Mouse (Mus musculus): ENCODE measurements at regions not wholly inside any gene's neighbourhood (a gene's known extent, or its start where the extent isn't known, plus 50 kb on each side); places are given as distances from the start of the nearest gene placed in this dataset.

DNA sequence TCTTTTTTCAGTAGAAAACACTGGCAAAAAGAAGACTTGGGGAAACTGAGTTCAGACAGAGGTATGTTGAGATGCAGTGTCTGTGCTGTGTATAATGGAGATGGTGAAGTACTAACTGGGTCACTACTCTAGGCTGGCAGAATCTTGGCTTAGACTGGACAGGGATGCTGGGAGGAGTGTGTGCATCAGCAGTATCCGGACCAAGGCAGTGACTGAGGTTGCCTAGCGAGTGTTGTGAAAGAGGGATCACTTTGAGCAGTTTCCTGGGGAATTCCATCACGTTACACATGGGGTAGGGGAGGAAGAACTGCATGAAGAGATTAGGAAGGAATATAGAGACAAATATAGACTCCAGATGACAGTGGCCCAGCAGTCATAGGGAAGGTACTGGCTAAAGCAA, 87.9 kb upstream of the Itprid2 start:
- no peak for DNase-seq (ENCODE audit: low spot score in 2 of 2)

DNA sequence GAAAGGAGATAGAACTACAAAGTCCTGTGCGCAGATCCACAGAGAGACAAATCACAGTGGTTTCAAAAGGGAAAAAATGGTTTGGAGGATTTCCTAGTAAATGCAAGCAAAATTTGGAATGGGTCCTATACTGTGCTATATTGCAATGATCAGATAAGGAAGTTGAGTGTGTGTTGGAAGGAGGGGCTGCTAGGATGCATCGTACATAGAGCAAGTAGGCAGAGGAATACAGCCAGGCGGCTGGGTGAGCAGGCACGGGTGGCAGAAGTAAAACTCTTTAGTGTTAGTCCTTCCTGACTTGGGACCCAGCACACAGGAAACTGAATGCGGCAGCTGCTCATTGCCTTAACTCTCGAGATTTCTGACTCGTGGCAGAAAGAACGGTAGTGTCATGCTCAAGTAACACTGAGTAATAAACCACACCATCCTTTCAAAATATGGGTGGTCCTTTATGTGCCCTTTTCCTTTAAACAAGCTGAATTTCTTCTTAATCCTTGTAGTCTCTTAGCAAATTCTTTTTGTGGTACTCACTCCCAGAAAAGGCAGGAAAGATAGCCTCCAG, 87.0 kb upstream of the Itprid2 start:
- no peak for DNase-seq (ENCODE audit: low spot score in 2 of 2)

DNA sequence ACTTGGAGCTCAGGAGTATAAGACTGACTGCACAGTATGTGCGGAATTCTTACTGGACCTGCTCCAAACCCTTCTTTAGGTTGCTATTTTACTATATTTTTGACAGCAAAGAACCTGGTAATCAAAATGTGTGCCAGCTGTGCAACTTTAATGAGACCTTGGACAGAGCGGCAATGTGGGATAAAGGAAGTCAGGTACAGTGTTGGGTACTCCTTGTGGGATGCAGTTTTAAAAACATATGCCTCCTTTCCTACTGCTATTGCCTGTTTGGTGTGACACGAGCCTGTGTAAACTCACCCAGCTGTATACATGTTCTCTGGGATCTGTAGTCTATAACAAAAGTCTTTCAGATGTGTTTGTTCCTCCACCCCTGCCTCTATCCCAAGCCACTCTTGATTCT, 85.4 kb upstream of the Itprid2 start:
- no peak for DNase-seq (ENCODE audit: low spot score in 2 of 2)

DNA sequence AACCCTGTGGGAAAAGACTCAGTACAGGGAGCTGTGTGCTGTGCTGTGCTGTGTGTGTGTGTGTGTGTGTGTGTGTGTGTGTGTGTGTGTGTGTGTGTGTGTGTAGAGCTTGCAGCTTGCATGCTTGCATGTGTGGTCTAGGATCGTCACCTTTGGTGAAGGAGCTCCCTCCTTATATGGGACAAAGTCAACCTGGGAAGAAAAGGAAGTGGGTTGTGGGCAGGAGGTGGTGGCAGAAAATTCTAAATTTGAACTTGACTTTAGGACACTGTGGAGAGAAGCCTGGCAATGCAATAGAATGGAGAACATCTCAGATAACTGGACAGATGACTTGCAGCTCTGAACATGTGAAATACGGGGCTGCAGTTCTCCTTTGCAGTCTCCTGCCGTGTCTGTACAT, 84.7 kb upstream of the Itprid2 start:
- no peak for DNase-seq (ENCODE audit: low spot score in 2 of 2)

DNA sequence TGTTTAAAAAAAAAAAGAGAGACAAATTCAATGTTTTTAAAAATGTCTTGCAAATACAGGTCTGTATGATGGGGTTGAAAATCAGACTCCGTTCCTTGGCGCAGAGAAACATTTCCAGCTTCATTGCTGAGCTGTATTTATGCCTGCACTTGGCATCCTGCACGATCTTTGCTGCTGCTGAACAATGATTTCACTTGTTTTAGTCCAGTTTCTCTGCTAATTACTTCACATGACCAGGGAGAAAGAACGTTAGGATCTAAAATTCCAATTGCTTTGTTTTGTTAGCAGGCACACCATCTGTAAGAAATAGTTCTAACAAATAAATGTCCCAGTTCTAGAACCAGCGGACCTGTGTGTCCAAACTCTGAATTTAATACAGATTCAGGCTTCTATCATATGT, 82.7 kb upstream of the Itprid2 start:
- DNase-seq (ENCODE audit: low spot score in 2 of 2), result no peak

DNA sequence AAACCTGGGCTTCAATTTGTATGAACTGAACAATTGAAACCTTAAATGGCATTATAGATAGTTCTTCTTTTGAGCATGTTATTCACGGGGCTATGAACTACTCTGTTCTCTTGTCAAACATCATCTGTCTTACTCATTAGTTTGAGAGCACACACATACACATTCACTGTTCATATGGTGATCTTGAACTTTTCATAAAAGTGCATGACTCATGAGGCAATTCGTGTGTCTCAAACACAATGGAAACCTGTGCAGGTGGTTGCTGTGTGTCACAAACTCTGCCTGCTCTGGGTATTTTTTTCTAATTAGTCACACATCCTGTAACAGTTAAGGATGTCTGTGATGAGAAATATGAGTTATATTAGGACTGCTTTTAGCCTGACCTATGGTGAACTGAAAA, 79.8 kb upstream of the Itprid2 start:
- no peak for DNase-seq (ENCODE audit: low spot score in 2 of 2)

DNA sequence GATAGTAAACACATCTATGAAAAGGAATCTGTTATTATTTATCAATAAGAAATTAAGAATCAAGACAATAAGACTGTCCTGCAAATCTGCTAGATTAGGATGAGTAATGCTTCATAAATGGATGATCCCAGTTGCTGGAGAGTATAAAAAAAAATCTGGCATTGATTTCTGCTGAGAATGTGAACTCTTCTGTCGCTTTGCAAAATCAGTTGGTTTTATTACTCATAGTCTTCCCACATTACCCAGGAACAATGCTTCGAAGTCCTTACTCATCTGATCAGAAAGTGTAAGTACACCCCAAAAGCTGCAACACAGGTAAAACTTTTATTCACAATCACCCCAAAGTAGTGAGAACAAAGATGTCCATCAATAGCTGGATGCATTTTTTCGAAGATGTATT, 77.8 kb upstream of the Itprid2 start:
- DNase-seq (ENCODE audit: low spot score in 2 of 2), result no peak

DNA sequence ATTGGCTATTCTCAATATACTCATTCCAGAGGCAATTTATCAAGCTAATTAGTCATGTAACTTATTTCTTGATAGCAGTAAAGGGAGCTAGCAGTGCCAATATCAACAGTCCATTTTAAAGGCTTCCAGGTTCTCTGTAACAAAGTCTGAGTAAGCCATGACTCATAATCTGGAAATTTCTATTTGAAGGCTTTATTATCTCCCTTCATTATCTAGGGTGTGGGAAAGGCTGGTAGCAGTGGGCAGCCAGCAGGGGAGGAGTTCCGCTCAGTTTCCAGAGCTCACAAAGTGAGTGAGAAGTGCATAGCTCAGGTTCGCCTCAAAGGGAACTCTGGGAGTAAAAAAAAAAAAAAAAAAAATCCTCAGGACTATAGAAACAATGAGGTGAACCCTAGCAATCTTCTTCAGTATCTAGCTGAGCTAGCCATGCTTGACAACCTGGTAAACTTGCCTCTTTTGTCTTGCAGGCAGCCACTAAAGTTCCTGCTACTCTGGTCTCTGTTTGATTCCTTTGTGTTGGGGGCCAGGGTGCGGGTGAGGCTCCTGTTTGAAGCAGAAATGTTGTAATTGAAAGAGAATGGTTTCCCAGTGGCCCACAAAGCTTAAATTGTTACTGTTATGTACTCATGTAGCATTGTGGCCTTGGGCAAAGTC, 68.7 kb upstream of the Itprid2 start:
- no peak for DNase-seq (ENCODE audit: low spot score in 2 of 2)

DNA sequence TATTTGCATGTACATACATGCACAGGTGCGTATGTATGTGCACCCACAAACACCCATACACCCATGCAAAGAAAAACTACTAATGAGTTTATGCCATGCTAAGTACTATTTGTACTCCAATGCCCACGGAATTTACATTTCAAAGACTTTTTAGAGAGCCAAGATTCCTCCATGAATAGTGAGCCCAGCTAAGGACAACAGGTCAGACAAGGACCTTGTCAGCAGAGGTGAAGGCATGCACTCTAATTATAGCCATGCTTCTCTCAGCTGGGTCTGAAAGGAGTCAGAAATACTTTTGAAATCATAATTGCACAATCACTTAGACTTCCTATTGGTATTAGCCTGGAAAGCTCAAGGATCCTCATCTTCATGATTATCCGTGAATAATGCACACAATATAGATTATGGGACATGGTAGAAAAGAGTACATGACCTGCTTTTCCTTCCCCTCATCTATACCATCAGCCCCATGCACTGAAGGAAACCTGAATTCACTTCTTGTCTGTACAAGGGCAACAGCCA, 67.7 kb upstream of the Itprid2 start:
- DNase-seq (ENCODE audit: low spot score in 2 of 2), result no peak

DNA sequence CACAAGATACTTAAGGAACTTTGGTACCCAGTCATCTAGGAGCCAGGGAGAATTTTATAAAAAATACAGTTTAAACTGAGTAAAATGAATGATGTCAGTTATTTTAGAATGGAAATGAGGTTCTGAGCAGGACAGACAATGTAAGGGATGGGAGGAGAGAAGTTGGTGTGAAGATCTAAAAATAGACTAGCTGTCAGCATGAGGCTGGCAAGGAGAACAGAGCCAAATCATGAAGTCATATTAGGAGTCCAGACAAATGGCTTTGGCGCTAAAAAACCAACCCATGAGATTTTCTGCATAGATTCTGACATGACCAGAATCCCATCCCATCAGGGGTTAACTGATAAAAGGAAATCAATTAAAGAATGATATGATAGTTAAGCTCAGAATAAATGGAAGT, 65.5 kb upstream of the Itprid2 start:
- DNase-seq (ENCODE audit: low spot score in 2 of 2), result no peak

DNA sequence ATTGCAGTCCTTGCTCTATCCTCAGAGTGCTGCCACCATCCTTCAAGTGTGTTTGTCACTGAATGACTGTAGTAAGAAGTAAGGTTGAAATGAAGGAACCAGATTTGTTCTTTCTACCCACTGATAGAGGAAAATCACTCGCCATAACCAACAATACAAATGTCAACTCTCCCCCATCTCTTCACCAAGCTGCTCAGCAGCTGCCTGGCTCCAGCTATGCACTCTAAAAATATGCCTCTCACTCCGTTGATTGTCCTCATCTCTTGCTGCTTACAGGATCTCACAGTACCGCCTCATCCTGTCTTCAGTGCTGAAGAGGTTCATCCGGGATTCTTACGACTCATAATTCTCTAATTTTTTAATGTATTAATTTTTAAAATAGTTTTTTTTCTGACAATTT, 63.2 kb upstream of the Itprid2 start:
- DNase-seq (ENCODE audit: low spot score in 2 of 2), result no peak

DNA sequence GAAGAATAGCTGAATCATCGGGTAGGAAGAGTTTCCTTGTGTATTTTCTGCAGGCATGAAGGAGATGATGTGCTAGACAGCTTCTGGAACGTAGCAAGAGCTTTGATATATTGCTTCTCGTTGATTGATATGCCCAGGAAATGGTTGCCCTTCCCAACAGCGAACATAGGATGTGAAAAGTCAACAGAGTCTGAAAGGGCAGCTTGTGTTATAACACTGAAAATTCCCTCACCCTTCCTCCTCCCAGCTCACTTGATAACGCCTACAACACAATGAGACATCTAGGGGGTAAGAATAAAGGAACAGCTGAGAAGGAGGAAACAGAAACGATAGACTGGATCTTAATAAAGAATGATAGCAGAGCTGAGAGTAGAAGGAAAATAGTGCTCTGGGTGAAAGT, 60.1 kb upstream of the Itprid2 start:
- DNase-seq (ENCODE audit: low spot score in 2 of 2), result no peak

DNA sequence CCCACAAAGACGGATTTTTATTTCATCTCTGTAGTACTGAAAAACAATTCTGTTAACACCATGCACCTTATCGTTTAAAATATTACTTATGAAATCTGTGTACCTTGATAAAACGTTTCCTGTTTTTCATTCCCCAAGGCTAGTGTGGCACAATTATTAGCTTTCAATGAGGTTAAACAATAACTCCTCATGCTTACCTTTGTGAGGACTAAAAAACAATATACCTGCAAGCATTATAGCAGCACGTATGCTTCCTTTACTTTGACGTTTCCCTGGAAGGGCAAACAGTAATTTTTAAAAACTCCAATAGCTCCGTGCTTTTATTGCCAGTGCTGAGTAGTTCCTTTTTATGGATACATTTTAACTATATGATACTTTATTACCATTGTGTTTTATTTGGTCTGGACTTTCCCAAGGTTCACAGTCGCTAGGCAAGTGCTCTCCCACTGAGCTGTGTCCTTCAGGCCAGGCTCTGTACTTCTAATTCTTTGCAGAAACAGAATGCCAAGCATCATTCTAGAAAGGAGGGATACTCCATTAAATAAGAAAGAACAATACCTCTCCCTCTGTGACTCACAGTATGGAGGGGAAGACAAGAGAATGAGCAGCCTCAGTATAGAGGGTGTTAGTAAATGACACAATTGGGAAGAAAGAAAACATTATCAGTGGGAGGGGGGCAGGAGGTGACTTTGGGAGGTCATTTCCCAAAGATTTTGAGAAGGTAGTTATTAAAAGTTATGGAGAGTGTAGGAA, 50.0 kb upstream of the Itprid2 start:
- DNase-seq (ENCODE audit: low spot score in 2 of 2), result no peak
